Mouse (Mus musculus) E14TG2a.4 (cell line): ENCODE measurements at regions not wholly inside any gene's neighbourhood (a gene's known extent, or its start where the extent isn't known, plus 50 kb on each side); places are given as distances from the start of the nearest gene placed in this dataset.

ENCODE experiments used
- CTCF ChIP-seq: conservative IDR thresholded peaks from 2 replicates; pipeline ENCODE4 v1.5.1; 2014; ENCODE audit warnings: low read length
- NANOG ChIP-seq: IDR thresholded peaks from 2 replicates; pipeline ENCODE4 v1.6.1; 2014; ENCODE audit warnings: borderline replicate concordance, low read length, mixed read lengths

GRCm38 (mm10) chr16:84321569-84321968 is 193.4 kb upstream of the A730009L09Rik start:
- TF ChIP-seq CTCF (no peak), NANOG (no peak)
